Mouse (Mus musculus) yolk sac, embryonic 10.5 days (tissue): ENCODE data around the gene Tank.
A peak's percentile ranks its signal among the peaks of the same experiment; 100 is the strongest.

Experiments
- DNase-seq: peaks from one replicate; pipeline ENCODE4 v3.0.0-alpha.2; 2017; ENCODE audit warnings: low spot score

The Tank gene

GRCm38 (mm10) chr2:61656421-61657411 is 78.3 kb downstream of the Tank start:
- DNase-seq, result peak; percentile 65

GRCm38 (mm10) chr2:61659254-61659653 is 80.9 kb downstream of the Tank start:
- no peak for DNase-seq

- no peak for DNase-seq
These were observed 84.4 kb downstream of the Tank start for GRCm38 (mm10) chr2:61662833-61663232.

GRCm38 (mm10) chr2:61663573-61664241 is 85.3 kb downstream of the Tank start:
- no peak for DNase-seq

GRCm38 (mm10) chr2:61667420-61667819 is 89.0 kb downstream of the Tank start:
- DNase-seq, result no peak

- DNase-seq, result peak; percentile 10
These were observed 89.9 kb downstream of the Tank start for GRCm38 (mm10) chr2:61668260-61668659.

GRCm38 (mm10) chr2:61674555-61674954 is 96.2 kb downstream of the Tank start:
- DNase-seq, result no peak

GRCm38 (mm10) chr2:61681572-61681971 is 103.2 kb downstream of the Tank start:
- DNase-seq, result no peak

GRCm38 (mm10) chr2:61686533-61686932 is 108.1 kb downstream of the Tank start:
- DNase-seq, result no peak

GRCm38 (mm10) chr2:61689086-61689485 is 110.7 kb downstream of the Tank start:
- no peak for DNase-seq
